Mouse (Mus musculus) intestine, postnatal 0 days (tissue): Measurements from ENCODE around the gene Gm49405. TPM values are rescaled to one million over a fixed set of nuclear protein-coding genes. Genes with fewer than 3 reads are reported as not detected.

ENCODE experiments used
- ATAC-seq: fragments of 200-750 bp; cut with Nextera tagmentation; 2 replicates; pipeline ENCODE4 v1.8.0; 2017; ENCODE audit warnings: mild to moderate bottlenecking, moderate TSS enrichment, moderate library complexity
- H3K27ac ChIP-seq: fragments of 300-500 bp; sonication (generic); 2 replicates; pipeline ENCODE4 v1.5.1; 2014; ENCODE audit warnings: mild to moderate bottlenecking, low read depth, low read length, moderate library complexity
- H3K27me3 ChIP-seq: fragments of 300-500 bp; sonication (generic); replicated peaks from 2 replicates; pipeline ENCODE4 v1.6.1; 2014; ENCODE audit warnings: low read length, mixed read lengths; ENCODE audit not compliant: control insufficient read depth, insufficient read depth
- H3K36me3 ChIP-seq: fragments of 300-500 bp; sonication (generic); 2 replicates; pipeline ENCODE4 v1.6.1; 2014; ENCODE audit warnings: mild to moderate bottlenecking, moderate library complexity; ENCODE audit not compliant: control insufficient read depth, insufficient read depth
- H3K4me1 ChIP-seq: fragments of 300-500 bp; sonication (generic); replicated peaks from 2 replicates; pipeline ENCODE4 v1.6.1; 2014; ENCODE audit warnings: antibody characterized with exemption, low read length, mixed read lengths; ENCODE audit not compliant: control insufficient read depth, insufficient read depth
- H3K4me2 ChIP-seq: fragments of 300-500 bp; sonication (generic); replicated peaks from 2 replicates; pipeline ENCODE4 v1.6.1; 2014; ENCODE audit warnings: low read depth, mild to moderate bottlenecking, moderate library complexity
- H3K4me3 ChIP-seq: fragments of 300-500 bp; sonication (generic); 2 replicates; pipeline ENCODE4 v1.5.1; 2014; ENCODE audit warnings: low read depth, low read length
- H3K9ac ChIP-seq: fragments of 300-500 bp; sonication (generic); 2 replicates; pipeline ENCODE4 v1.6.1; 2014; ENCODE audit warnings: mild to moderate bottlenecking, low read depth, low read length
- H3K9me3 ChIP-seq: fragments of 300-500 bp; sonication (generic); 2 replicates; pipeline ENCODE4 v1.6.1; 2016; ENCODE audit warnings: mixed run types; ENCODE audit not compliant: control insufficient read depth
- CTCF ChIP-seq: sonication (generic); IDR thresholded peaks from 2 replicates; pipeline ENCODE4 v1.5.1; 2016; ENCODE audit warnings: low read depth, mild to moderate bottlenecking, control low read depth, antibody characterized with exemption, moderate library complexity
- WGBS: fragments of 180-500 bp; shearing (Covaris S2); extraction: QIAGEN DNeasy Blood & Tissue Kit; methylation state at CpG from one replicate; pipeline ENCODE4 v1.1.7; 2014; 5-methylcytosine and 5-hydroxymethylcytosine counted together
- polyA plus RNA-seq: library from polyadenylated mRNA; unstranded; fragments of >200 nt; fragmentation: Nextera tagmentation; extraction: Ambion mirVana; gene quantifications from 2 replicates; pipeline ENCODE4 v1.2.1, GENCODE M21; 2015

Gene Gm49405
- polyA plus RNA-seq, 1 experiment from 2014 or later: 0.42 TPM

DNA sequence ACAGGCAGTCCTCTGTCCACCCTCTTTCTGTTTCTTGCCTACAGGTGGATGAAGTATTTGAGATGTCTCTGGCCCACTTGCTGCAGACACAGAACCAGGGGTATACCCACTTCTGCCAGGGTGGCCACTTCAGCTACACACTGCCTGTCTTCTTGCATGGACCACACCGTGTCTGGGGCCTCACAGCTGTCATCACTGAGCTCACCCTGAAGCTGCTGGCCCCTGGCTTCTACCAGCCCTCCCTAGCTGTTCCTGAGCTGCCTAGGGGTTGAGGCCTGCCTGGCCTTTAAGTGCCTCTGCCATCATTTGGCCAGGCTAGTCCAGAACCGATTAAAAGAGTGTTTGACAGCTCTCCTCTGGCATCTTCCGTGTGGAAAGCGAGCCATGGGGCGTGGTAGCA, 1.3 kb downstream of the Gm49405 start:
- no peak overlapping the region; the same call in 1 of the 2 replicates for H3K9ac ChIP-seq

DNA sequence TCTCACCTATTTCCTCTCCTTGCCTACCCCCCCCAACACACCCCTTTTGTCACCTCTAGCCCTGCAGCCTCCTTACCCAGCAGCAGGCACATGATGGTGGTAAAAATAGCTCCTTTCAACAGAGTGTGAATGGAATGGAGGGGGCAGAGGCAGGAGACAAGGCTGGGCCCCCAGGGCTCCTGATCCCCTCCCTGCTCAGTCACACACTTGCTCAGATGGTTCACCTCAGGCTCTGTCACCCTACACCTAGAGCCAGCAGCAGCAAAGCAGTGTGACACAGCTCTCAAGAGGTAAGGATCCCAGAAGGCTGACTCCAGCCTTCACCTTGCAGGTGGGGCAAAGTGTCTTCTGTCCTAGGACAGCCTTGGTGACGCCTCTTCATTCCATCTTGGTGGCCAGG, 2.7 kb downstream of the Gm49405 start, which contains the start of gene Doc2g:
Doc2g (plus strand) TSS at position 202 of the 400 bp plus-strand sequence.
- 55% methylated on average over 1 of the region's 1 CpGs for WGBS
- peaks cover 29% of the 10 kb centered on the region for H3K36me3 ChIP-seq
- ATAC-seq: no peak

More for the DNA sequence above, 1.3 kb downstream of the Gm49405 start:
- H3K27ac ChIP-seq: no peak overlapping the region
- peaks cover 16% of the 10 kb centered on the region for H3K36me3 ChIP-seq
- 73% methylated on average over 5 of the region's 5 CpGs for WGBS
- no peak for TF ChIP-seq CTCF
- H3K9me3 ChIP-seq: no peaks in the 10 kb centered on the region
- no peaks in the 10 kb centered on the region for H3K27me3 ChIP-seq
- peaks cover 7% of the 10 kb centered on the region; the same call in 1 of the 2 replicates for H3K4me1 ChIP-seq
- no peak overlapping the region for H3K4me3 ChIP-seq
- ATAC-seq: no peak
- no peak overlapping the region; the same call in 1 of the 2 replicates for H3K4me2 ChIP-seq

DNA sequence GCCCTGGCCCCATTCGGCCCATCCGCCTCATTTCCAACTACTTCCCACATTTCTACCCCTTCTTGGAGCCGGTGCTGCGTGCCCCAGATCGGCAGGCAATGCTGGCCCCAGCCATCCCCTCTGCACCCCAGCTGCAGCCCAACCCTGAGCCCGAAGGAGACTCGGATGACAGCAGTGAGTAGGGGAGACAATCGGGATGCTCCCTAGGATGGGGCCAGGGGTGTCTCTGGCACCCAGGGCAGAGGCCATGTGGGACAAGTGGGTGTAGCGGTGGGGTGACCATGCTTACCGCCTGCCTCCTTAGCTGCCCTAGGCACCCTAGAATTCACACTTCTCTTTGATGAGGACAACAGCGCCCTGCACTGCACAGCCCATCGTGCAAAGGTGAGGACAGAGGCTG, 3.2 kb downstream of the Gm49405 start:
- Histone ChIP-seq H3K36me3 (peaks cover 35% of the 10 kb centered on the region), H3K9ac (no peak overlapping the region), H3K9me3 (no peaks in the 10 kb centered on the region), H3K27ac (no peak overlapping the region), H3K4me2 (no peak overlapping the region), H3K4me3 (no peak overlapping the region), H3K27me3 (no peaks in the 10 kb centered on the region), H3K4me1 (peaks cover 7% of the 10 kb centered on the region; the same call in 1 of the 2 replicates)
- 73% methylated on average over 12 of the region's 12 CpGs for WGBS
- no peak for ATAC-seq
- no peak for TF ChIP-seq CTCF

More for the DNA sequence above, 2.7 kb downstream of the Gm49405 start, which contains the start of gene Doc2g:
- no peak within 1 kb of the TSS for H3K27ac ChIP-seq
- no peaks in the 10 kb centered on the region for H3K27me3 ChIP-seq
- no peak within 1 kb of the TSS for H3K9ac ChIP-seq
- no peak within 1 kb of the TSS for H3K4me3 ChIP-seq
- no peak within 1 kb of the TSS for H3K4me2 ChIP-seq
- H3K9me3 ChIP-seq: no peaks in the 10 kb centered on the region
- no peak for TF ChIP-seq CTCF
- H3K4me1 ChIP-seq: peaks cover 7% of the 10 kb centered on the region; the same call in 1 of the 2 replicates

DNA sequence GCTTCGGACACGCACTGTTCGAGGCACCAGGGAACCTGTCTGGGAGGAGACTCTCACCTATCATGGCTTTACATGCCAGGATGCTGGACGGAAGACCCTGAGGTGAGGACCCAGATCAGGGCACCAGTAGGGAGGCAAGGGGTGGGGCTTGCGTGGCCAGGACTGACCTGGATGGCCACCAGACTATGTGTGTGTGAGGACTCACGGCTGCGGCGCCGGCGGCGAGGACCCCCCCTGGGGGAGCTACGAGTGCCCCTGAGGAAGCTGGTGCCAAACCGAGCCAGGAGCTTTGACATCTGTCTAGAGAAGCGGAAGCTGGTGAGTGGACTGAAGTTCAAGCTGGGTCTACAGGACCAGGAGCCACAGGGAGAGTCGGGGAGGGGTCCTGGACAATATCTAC, 3.9 kb downstream of the Gm49405 start:
- Histone ChIP-seq H3K27ac (no peak overlapping the region), H3K4me3 (no peak overlapping the region), H3K4me1 (peaks cover 6% of the 10 kb centered on the region; the same call in 1 of the 2 replicates), H3K4me2 (no peak overlapping the region), H3K36me3 (peaks cover 42% of the 10 kb centered on the region), H3K9me3 (no peaks in the 10 kb centered on the region), H3K9ac (no peak overlapping the region), H3K27me3 (no peaks in the 10 kb centered on the region)
- TF ChIP-seq CTCF: no peak
- WGBS: 88% methylated on average over 15 of the region's 15 CpGs
- no peak for ATAC-seq

DNA sequence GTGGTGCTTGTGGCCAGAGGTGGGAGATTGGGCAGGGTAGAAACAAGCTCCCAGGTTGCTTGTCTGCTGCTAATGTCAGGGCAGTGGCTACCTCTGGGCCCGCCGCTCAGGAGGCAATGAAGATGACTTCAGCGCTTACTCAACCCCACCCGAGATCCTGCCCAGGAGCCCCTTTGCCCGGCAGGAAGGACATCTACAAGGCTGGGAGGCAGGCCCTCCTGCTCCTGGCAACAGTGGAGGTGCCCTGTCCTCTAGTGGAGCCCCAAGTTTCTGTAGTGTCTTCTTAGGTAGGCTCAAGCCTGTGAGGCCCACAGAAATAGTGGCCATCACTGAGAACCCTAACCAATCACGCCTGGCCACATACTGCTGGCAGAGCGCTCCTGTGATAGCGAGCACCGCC, 4.7 kb downstream of the Gm49405 start:
- H3K4me2 ChIP-seq: no peak overlapping the region
- no peak overlapping the region for H3K4me3 ChIP-seq
- no peak overlapping the region for H3K9ac ChIP-seq
- no peaks in the 10 kb centered on the region for H3K9me3 ChIP-seq
- no peak for ATAC-seq
- WGBS: 81% methylated on average over 9 of the region's 9 CpGs
- H3K4me1 ChIP-seq: peaks cover 4% of the 10 kb centered on the region; the same call in 1 of the 2 replicates
- H3K27ac ChIP-seq: no peak overlapping the region
- H3K27me3 ChIP-seq: no peaks in the 10 kb centered on the region
- TF ChIP-seq CTCF: no peak
- H3K36me3 ChIP-seq: peaks cover 49% of the 10 kb centered on the region

DNA sequence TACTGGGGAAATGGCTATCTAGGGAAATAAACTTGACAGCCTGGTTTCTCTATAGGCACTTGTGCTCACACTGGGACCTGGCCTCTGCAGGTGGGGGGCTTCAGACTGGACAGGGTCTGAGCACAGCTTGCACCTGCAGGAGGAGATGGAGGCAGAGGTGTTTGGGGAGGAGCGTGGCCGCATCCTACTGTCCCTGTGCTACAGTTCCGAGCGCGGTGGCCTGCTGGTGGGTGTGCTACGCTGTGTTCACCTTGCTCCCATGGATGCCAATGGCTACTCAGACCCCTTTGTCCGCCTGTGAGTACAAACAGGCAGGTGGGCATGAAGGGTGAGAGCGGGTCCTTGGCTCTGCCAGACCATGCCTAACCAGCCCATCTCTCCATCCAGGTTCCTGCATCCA, 5.5 kb downstream of the Gm49405 start:
- Histone ChIP-seq H3K4me1 (peaks cover 4% of the 10 kb centered on the region; the same call in 1 of the 2 replicates), H3K4me3 (no peak overlapping the region), H3K27ac (no peak overlapping the region), H3K27me3 (no peaks in the 10 kb centered on the region), H3K36me3 (peaks cover 53% of the 10 kb centered on the region), H3K9ac (no peak overlapping the region), H3K4me2 (no peak overlapping the region), H3K9me3 (no peaks in the 10 kb centered on the region)
- TF ChIP-seq CTCF: no peak
- no peak for ATAC-seq
- 94% methylated on average over 8 of the region's 8 CpGs for WGBS

DNA sequence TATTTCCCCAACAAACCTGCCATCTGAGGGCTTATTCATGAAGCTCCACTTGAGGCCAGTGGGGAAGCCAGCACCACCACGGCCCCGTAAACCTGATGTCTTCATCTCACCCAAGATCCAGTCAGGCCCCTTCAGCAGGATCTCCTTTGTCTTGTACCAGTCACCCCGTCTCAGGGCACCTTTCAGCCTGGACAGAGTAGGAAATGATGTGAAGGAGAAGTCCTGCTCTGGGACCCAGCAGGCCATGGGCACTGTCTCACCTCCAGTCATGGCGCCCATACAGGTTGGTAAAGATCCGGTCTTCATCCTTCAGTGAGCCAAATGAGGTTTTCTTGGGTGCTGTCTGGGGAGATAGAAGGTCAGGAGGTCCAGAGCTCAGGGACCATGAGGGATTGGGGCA, 10.7 kb downstream of the Gm49405 start:
- Histone ChIP-seq H3K27ac (no peak overlapping the region), H3K4me1 (no peaks in the 10 kb centered on the region), H3K4me3 (no peak overlapping the region), H3K36me3 (peaks cover 44% of the 10 kb centered on the region), H3K4me2 (no peak overlapping the region), H3K27me3 (no peaks in the 10 kb centered on the region), H3K9ac (no peak overlapping the region), H3K9me3 (no peaks in the 10 kb centered on the region)
- no peak for TF ChIP-seq CTCF
- ATAC-seq: no peak
- 94% methylated on average over 5 of the region's 5 CpGs for WGBS
